Mouse (Mus musculus): ENCODE results near the gene Rsad2.

- TF ChIP-seq GATA1 (IDR thresholded peaks at IDR 0.05; ENCODE audit: low read length) (no peak), TAL1 (IDR thresholded peaks at IDR 0.05; ENCODE audit: low read length) (no peak)
Measured at GRCm38 (mm10) chr12:26415104-26415771, 41.0 kb downstream of the Rsad2 start, which contains the start of gene Rnf144a.
